Mouse (Mus musculus) embryonic fibroblast, embryonic 13.5 days (primary cell): ENCODE measurements at regions not wholly inside any gene's neighbourhood (a gene's known extent, or its start where the extent isn't known, plus 50 kb on each side); places are given as distances from the start of the nearest gene placed in this dataset.

ENCODE experiments used
- H3K27ac ChIP-seq: 2 replicates; pipeline ENCODE4 v1.5.1; 2012; ENCODE audit warnings: low read length, control low read depth, inconsistent platforms; ENCODE audit not compliant: insufficient read depth
- H3K4me1 ChIP-seq: 2 replicates; pipeline ENCODE4 v1.6.1; 2011; ENCODE audit warnings: low read length; ENCODE audit not compliant: control insufficient read depth, insufficient read depth
- H3K4me3 ChIP-seq: 2 replicates; pipeline ENCODE4 v1.5.1; 2011; ENCODE audit warnings: mild to moderate bottlenecking, control low read depth, low read length; ENCODE audit not compliant: insufficient read depth
- CTCF ChIP-seq: IDR thresholded peaks from 2 replicates; pipeline ENCODE4 v1.5.1; 2011; ENCODE audit warnings: mild to moderate bottlenecking, control low read depth, low read length, moderate library complexity, borderline replicate concordance; ENCODE audit not compliant: insufficient read depth
- POLR2A ChIP-seq: IDR thresholded peaks from 2 replicates; pipeline ENCODE4 v1.6.1; 2011; ENCODE audit warnings: low read depth, mild to moderate bottlenecking, control low read depth, low read length, moderate library complexity

DNA sequence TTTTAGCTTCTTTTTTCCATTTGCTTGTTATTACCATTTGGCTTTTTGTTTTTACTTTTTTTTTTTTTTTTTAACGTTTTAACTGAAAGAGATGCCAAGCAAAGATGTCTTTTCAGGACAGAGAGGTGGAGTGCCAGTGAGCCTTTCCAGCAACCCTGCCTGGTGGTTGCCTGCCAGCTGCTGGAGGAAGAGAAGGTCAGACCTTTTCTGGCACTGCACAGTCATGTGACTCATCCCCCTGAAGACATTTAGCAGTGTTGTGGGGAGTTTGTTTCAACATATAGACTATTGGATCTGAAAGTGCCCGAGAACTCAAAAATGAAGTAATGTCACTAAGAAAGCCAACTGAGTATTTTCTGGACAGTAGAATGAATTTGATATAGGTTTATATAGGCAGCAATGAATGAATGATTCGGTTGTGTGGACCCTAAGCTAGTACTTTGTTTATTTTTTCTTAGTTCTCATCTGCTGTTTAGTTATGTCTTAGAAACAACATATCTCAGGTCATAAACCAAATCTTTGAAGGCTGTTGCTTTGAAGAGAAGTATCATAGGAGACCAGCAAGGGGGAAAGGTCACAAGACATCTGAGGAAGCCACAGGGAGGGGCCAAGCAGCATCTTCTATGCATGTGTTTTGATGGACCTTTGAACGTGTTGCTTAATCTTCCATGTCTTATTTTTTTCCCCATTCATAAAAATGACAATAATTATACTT, 604.2 kb downstream of the Ptprc start:
- H3K4me3 ChIP-seq, result no peak overlapping the region
- no peak for TF ChIP-seq POLR2A
- no peak for TF ChIP-seq CTCF

DNA sequence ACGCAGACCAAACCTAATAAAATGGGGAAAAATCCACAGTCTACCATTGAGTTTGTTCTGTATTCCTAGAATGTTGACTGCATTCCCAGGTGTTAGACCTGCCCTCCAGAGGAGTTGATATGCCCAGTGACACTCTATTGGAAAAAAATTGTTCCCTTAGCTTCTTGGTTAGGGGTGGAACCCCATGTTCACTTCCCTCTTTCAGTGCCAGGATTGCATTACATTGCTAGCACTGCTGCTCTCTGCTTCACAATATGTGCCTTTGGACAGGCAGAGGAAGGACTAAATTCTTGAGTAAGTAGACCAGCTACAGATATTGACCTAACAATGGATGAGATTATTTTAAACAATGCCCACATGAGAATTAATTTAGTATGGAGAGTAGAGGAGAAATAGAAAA, 607.3 kb upstream of the Nr5a2 start:
- Histone ChIP-seq H3K27ac (no peak overlapping the region), H3K4me1 (no peaks in the 10 kb centered on the region; the same call in 1 of the 2 replicates), H3K4me3 (no peak overlapping the region)
- TF ChIP-seq CTCF (no peak), POLR2A (no peak)

More for the DNA sequence above, 604.2 kb downstream of the Ptprc start:
- Histone ChIP-seq H3K27ac (no peak overlapping the region), H3K4me1 (no peaks in the 10 kb centered on the region)

DNA sequence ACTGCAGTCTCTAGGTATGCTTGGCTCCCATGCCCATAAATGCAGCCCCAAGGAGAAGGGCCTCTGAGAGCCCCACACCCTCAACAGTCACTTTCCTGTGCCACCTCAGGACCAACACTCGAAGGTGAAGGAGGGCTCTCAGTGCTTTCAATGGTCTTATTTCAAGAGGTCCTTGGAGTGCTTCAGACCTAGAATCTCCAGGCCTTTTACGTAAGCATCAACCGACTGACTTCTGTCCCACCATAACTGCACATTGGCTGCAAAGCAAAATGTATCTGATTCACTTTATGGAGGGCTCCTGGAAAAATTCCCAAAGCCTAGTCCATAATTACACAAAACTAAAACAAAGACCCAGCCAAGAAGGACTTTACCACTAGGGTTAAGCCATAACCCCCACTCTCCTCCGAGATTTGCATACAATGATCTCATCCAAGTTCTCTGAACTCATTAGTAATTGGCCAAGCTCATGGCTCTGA, 605.4 kb upstream of the Nr5a2 start:
- Histone ChIP-seq H3K27ac (0 out of 2 replicates have a peak overlapping the region, but pooled peaks have one; percentile 4), H3K4me3 (no peak overlapping the region), H3K4me1 (no peaks in the 10 kb centered on the region; the same call in 1 of the 2 replicates)
- TF ChIP-seq CTCF (no peak), POLR2A (no peak)

DNA sequence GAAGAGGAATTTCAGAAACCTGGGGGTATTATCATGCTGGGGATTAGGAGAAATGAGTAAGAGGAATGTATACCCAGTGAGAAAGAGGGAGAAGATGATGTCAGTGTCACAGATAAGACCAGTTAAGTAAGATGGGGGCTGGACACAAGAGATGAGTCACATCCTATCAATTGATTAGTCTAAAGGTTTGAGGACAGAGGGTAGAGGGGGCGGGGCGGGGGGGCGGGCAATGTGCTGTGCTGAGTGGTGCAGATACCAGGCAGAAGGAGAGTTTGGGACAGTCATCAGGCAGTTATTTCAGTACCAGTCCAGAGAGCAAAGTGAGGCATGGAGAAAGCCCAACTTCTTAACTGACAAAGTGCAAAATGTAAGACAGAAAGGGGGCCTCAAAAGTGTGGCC, 601.4 kb upstream of the Nr5a2 start:
- no peak overlapping the region for H3K27ac ChIP-seq
- TF ChIP-seq POLR2A (no peak), CTCF (no peak)
- H3K4me1 ChIP-seq, result no peaks in the 10 kb centered on the region; the same call in 1 of the 2 replicates
- no peak overlapping the region for H3K4me3 ChIP-seq

DNA sequence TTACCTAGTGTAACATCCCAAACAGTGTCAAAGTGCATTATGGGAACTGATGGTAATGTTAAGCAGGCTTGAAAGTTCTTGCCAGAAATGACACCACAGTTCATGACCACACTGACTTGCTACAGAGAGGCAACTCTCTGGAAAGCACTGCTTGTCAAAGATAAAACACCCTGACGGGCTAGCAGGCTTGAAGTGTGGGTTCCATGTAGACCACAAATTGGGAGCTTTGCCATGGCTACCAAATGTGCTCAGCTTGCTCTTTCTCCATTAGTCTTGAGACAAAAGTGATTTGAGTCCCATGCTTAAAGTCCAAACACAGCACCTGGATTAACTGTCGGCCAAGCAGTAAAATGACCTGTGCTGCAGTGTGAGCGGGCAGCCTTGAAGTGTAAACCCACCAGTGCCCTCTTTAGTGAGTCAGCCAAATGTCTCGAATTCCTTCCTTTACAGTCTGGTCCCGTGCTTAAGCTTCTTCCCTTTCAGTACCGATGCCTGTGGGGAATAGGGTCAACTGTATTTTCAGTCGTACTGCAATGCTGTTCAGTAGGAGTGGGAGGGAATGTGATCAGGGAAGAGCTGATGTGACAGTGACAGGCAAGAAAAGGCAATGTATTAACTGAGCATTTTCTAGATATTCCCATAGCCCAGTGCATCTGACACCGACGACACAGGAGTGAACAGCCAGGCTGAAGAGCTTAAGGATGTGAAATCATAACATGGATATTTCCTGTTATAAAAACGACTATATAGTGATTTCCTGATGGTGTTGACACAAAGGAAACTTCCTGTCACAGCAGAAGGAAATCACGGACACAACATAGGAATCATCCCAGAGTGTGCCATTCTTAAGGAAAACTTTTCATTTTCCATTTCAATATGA, 600.4 kb upstream of the Nr5a2 start:
- no peak for TF ChIP-seq POLR2A
- no peak for TF ChIP-seq CTCF
- Histone ChIP-seq H3K4me3 (no peak overlapping the region), H3K27ac (no peak overlapping the region), H3K4me1 (no peaks in the 10 kb centered on the region; the same call in 1 of the 2 replicates)

DNA sequence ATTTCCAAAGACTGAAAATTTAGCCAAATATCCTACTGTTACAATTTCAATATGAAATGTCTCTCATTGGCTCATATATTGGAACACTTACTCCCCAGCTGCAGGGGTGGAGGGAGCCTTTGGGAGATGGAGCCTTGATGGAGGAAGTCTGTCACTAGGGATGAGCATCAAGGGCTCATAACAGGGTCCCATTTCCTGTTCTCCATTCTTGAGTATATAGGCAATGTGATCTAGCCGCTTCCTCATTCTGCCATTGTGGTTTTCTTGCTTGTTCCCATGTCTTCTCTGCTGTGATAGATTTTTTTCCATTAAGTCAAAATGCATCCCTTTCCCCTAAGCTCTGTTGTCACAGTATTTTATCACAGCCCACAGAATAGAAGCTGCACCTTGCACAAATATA, 589.4 kb upstream of the Nr5a2 start:
- no peak for TF ChIP-seq POLR2A
- no peak for TF ChIP-seq CTCF
- H3K4me1 ChIP-seq, result no peaks in the 10 kb centered on the region
- H3K4me3 ChIP-seq, result no peak overlapping the region
- no peak overlapping the region for H3K27ac ChIP-seq

DNA sequence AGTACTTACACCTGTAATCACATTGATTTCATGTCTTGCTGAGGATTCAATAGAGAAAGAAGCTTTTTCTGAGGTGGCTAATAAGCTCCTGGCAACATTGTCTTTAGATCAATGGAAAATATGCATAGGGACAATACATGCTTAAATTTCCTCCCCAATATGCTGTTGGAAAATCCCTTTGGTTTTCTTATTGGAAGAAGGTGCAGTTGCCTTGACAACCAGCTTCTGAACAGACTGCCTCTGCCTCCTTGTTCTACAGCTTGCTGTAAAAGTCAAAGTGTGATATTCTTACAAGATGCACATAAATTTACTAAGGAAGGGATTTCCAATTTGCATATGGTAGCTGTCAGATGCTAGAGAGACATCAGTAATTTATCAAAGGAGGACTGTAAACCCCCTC, 585.4 kb upstream of the Nr5a2 start:
- TF ChIP-seq POLR2A (no peak), CTCF (no peak)
- Histone ChIP-seq H3K4me1 (no peaks in the 10 kb centered on the region), H3K4me3 (no peak overlapping the region), H3K27ac (no peak overlapping the region)

DNA sequence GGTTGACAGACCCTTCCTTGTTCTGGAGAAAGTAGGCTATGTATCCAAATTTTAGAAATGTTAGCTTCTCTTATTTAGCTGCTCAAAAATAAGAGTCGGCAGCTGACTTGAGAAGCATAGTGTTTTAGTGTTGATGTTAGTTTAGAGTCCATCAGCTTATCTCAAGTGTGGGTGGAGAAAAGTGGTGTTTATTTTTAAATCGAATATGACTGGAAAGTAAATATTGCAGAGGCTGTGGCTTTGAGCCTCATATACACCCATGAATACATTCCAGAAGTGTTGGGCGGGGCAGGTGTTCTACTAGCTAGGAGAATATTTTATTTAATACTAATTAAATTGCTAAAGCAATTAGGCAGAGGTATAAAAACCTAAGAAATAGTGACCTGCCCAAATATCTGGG, 583.6 kb upstream of the Nr5a2 start:
- H3K4me1 ChIP-seq, result peaks cover 3% of the 10 kb centered on the region; the same call in 1 of the 2 replicates
- no peak overlapping the region for H3K27ac ChIP-seq
- TF ChIP-seq POLR2A, result no peak
- TF ChIP-seq CTCF, result no peak
- H3K4me3 ChIP-seq, result no peak overlapping the region

DNA sequence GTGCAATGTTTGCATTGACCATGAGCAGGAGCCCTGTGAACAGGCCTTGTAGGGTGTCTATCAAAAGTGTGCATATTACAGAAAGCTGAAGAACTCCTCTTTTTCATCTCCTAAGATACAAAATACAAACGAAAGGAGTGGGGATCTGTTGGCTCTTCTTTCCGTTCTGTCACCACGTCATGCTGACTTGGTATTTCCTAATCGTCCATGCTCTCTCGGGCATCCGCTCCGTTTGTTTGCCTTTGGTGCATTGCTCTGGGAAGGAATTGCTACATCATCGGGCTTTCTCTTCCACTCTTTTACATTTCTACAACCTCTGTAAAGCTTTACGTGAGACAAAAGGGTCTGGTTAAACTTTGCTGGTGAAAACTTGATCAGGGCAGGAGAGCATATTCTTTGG, 581.2 kb upstream of the Nr5a2 start:
- TF ChIP-seq CTCF, result no peak
- no peak for TF ChIP-seq POLR2A
- H3K4me1 ChIP-seq, result peaks cover 3% of the 10 kb centered on the region; the same call in 1 of the 2 replicates
- H3K27ac ChIP-seq, result no peak overlapping the region
- no peak overlapping the region for H3K4me3 ChIP-seq
